Mouse (Mus musculus) fibroblast of lung, adult 2 months (primary cell): ENCODE data around the gene E430018J23Rik.
"Not testable (repeated sequence)": the region's sequence is repeated elsewhere in the genome, so short reads cannot be mapped to it uniquely, and the experiment has no call there.

ENCODE experiments used
- DNase-seq: peaks from one replicate; pipeline ENCODE4 v3.0.0-alpha.2; 2011; ENCODE audit warnings: low read depth

E430018J23Rik gene

GRCm38 (mm10) chr7:127393157-127393943 is at the start of gene E430018J23Rik:
Gene E430018J23Rik (minus strand): TSS chr7:127393629.
- peak; percentile 97 for DNase-seq

- DNase-seq = no peak
Measured at GRCm38 (mm10) chr7:127437724-127438123, 44.3 kb upstream of the E430018J23Rik start.

DNA sequence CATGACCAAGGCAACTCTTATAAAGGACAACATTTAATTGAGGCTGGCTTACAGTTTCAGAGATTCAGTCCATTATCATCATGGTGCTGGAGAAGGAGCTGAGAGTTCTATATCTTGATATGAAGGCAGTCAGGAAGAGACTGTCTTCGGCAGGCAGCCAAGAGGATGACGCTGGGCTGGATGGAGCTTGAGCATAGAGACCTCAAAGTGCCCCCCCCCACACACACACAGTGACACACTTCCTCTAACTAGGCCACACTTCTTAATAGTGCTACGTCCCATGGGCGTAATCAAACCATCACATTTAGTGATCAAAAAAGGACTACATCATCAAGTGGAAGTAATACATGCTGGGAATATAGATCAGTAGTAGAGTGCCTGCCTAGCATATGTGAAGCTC is 41.8 kb upstream of the E430018J23Rik start:
- no peak for DNase-seq

DNA sequence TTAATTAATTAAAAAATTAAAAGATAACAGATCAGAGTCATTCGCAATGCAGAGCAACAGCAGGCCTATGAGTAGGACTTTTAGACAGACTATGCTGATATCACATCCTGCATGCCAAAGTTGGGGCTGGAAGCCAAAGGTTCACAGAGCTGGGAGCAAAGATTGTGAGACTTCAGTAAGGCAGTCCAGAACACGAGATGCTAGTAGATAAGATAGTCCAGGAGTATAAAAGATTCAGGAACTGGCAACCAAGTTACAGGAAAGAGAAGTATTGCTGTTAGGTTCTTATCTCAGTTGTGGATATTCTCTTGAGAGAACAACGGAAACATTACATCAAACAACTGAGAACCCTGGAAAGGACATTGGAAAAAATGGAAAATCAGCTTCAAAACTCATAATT is 32.9 kb upstream of the E430018J23Rik start:
- no peak for DNase-seq

DNA sequence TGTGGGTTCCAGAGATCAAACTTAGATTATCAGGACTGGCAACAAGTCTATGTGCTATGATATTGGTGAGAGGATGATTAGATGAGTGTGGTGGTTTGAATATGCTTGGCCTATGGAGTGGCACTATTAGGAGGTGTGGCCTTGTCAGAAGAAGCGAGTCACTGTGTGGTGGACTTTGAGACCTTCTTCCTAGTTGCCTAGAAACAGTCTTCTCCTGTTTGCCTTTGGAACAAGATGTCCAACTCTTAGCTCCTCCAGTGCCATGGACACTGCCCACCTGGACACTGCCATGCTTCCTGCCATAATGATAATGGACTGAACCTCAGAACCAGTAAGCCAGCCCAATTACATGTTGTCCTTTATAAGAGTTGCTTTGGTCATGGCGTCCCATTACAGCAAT is 32.5 kb upstream of the E430018J23Rik start:
- DNase-seq = no peak

DNA sequence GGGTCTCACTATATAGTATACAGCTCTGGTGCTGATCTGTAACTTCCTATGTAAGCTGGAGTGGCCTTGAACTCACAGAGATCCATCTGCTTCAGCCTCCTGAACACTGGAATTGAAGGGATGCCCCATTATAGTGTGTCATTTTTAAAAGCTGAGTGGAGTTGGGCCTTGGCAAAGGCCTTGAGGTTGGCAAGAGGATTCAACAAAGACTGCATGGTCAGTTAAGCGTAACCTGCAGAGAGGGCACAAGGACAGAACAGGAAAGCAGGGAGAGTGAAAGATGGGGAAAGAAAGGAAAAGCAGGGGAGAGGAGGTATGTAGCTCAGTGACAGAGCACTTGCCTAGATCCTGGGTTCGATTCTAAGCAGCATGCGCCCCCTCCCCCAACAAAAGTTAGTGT is 31.9 kb upstream of the E430018J23Rik start:
- DNase-seq = no peak

DNA sequence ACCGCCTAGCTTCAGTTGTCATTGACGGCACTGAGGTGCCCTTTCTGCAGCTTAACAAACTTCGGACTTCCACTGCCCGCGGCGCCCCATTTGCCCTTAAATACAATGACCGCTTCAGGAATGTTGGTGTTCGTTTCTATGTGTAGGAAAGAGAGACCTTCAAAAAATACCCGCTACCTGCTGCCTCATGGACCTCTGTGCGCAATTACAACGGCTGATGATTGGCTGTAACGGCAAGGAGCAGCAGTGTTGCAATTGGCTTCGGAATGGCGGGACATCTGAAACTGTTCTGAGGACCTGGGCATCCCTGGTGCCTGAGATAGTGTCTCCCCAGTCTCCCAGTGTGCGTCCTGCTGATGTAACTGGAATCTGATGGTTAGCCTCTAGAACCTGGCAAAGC is 28.8 kb upstream of the E430018J23Rik start:
- peak; percentile 9 for DNase-seq

DNA sequence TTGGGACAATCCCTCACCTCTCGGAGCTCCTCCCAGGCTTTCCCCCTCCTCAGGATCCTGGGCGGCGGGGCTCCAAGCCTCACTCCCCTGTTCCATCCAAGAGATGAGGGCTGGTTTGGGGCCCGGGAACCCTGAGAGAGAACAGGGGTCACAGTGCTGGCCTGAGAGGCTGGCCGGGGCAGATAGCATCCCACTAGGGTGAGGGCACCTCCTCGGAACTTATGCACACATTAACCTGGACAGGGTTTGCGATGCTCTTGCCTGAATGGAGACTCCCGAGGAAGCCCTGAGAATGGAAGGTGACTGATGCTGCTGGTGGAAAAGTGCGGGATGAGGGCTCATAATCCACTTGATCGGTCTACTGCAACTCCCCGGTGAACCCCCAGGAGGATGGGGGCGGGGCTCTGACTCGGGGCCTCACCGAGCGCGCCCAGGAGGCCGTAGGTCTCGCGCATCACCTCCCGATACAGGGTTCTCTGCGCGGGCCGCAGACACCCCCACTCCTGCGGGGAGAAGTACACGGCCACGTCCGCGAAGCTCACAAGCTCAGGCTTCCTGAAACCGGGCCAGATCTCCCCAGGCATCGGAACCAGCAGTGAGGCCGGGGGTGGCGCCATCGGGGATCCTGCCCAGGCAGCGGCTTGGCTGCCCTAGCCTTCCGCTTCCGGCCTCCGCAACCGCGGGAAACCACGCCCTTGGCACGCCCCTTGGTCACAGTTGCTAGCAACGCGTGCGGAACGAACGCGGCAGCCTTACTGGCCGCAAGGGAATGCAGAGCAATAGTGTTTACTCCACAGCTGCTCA is 28.2 kb upstream of the E430018J23Rik start, which contains the start of gene Zfp688:
TSS of gene Zfp688 (minus strand) at position 681 of the 804 bp plus-strand sequence.
- DNase-seq = peak; percentile 80

GRCm38 (mm10) chr7:127411418-127411817 is 18.0 kb upstream of the E430018J23Rik start:
- no peak for DNase-seq

GRCm38 (mm10) chr7:127406002-127406987 is 12.9 kb upstream of the E430018J23Rik start, which contains the start of gene Zfp764:
Gene Zfp764 (minus strand): TSS chr7:127406822.
- peak; percentile 80 for DNase-seq

DNA sequence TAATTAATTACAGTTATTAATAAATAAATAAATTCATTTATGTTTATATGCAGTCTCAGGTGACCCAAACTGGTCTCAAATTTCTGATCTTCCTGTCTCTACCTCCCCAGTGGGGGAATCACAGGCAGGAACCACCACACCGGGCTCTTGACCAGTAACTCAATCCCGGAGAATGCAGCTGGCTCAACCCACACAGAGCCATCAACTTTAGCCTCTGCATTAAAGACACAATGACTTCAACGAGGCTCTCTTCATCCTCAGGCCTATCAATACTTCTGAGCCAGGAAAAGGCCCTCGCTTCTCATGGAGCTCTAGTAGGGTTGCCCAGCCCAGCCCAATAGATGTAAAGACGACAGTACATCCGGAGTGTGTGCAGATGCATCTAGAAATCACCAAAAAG is 10.7 kb upstream of the E430018J23Rik start:
- not testable (repeated sequence) for DNase-seq

DNA sequence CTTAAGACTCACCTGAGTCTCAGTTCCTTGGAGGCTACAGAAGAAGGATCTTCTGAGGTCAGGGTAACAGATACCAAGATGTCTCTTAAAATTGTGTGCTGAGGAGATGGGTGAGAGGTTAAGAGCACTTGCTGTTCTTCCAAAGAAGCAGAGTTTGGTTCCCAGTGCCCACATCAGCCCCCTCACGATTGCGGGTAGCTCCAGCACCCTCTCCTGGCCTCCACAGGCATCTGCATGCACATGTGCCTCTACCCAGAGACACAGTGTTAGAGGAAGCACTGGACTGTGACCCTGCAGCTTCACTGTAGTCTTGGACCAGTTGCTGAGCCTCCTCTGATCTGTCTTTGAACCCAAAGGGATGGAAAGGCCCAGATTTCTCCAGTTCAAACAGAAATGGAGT is 9.6 kb upstream of the E430018J23Rik start:
- DNase-seq = no peak

DNA sequence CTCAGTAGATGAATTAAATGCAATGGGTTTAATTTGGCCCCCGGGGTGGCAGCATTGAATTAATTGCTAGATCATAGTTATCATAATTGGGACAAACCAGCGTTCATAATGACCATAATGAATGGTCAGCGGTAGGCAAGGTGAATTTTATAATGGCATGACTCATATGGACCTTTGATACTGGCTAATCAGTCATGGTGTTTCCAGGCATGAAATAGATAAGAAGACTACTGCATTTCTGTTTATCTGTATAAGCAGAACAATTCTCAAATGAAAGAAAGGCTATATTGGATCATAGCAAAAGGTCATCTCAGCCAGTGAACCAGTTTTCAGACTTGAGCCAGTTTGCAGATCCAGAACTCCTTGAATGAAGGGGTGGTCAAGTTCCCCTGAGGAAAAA is 6.9 kb upstream of the E430018J23Rik start:
- no peak for DNase-seq

DNA sequence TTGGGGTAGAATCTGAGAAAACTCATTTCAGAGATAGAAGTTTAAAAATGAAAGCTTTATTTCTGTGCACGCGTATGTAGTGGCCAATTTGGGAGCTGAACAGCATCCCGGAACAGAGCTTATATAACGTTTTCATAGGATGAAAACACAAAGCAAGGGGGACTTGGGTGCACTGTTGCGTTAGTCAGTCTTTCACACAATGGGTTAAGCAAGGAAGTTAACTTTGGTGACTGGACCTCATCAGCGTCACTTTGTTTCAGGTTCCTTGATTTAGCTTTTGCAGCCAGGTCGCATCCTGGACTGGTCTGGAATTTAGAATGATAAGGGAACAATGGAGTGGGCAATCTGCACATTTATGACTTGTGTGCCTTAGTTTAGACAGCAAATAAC is 510 bp upstream of the E430018J23Rik start:
- DNase-seq = no peak

GRCm38 (mm10) chr7:127392251-127392824 is 1.1 kb downstream of the E430018J23Rik start:
- DNase-seq = no peak

DNA sequence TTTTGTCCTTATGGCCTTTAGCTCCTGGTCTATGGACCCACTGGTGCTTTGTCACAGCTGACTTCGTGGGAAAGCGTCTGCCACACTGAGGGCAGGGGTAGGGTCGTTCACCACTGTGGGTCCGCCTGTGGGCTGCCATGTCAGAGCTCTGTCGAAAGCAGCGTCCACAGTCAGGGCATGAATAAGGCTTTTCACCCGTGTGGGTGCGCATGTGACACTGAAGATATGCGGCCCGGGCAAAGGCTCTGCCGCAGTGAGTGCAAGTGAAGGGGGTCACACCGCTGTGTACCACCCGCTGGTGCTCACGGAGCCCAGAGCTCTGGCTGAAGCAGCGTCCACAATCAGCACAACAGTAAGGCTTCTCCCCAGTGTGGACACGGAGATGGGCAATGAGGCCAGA is 1.9 kb downstream of the E430018J23Rik start:
- DNase-seq = no peak

DNA sequence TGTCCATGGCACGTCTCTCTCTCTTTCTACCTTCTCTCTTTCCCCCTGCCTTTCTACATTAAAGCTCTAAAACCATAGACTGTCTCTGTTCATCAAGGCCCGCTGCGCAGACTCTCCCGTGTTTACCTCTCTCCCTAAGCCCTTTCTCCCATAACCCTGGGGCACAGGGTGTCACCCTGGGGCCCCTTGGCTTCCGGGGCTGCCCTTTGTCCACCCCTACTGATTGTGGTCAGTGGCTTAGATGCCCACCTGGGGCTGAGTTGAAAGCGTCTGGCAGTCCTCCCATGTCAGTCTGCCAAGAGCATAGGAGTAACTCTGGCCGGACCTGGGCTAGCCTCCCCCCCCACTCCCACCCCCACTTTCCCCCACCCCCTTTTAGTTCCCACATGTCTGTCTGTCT is 3.1 kb downstream of the E430018J23Rik start:
- DNase-seq = no peak

GRCm38 (mm10) chr7:127388201-127388600 is 5.2 kb downstream of the E430018J23Rik start:
- DNase-seq = not testable (repeated sequence)

GRCm38 (mm10) chr7:127386641-127387392 is 6.6 kb downstream of the E430018J23Rik start, which contains the start of gene 9130019O22Rik:
Gene 9130019O22Rik (minus strand): TSS chr7:127387166.
- DNase-seq = peak; percentile 71

DNA sequence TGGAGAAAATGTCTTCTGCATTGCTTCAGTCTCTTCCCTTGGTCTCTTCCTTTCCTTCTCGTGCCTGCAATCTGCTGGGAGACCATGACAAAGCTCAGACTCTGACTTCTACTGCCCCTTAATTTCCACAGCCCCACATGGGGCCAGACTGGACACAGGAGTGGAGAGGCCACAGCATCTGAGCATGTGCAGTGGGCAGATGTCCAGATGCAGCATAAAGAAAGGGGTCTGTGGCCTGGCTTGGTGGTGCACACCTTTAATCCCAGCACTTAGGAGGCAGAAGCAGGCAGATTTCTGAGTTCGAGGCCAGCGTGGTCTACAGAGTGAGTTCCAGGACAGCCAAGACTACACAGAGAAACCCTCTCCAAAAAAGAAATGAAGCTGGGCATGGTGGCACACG is 7.9 kb downstream of the E430018J23Rik start:
- DNase-seq = not testable (repeated sequence)
